Mouse (Mus musculus) midbrain, embryonic 14.5 days (tissue): ENCODE measurements around the gene Slc24a3. TPM values are rescaled to one million over a fixed set of nuclear protein-coding genes. Genes with fewer than 3 reads are reported as not detected.

Experiments used
- ATAC-seq: fragments of 200-750 bp; cut with Nextera tagmentation; 2 replicates; pipeline ENCODE4 v1.8.0; 2017; ENCODE audit warnings: moderate number of reproducible peaks, moderate library complexity; ENCODE audit not compliant: low FRiP score, low TSS enrichment
- DNase-seq: peaks from one replicate; pipeline ENCODE4 v3.0.0-alpha.2; 2015
- H3K27ac ChIP-seq: fragments of 300-500 bp; sonication (generic); replicated peaks from 2 replicates; pipeline ENCODE4 v1.5.1; 2014; ENCODE audit warnings: mild to moderate bottlenecking, low read depth, low read length, moderate library complexity
- H3K27me3 ChIP-seq: fragments of 300-500 bp; sonication (generic); 2 replicates; pipeline ENCODE4 v1.6.1; 2014; ENCODE audit warnings: low read length, control low read depth, mixed read lengths; ENCODE audit not compliant: control insufficient read depth, insufficient read depth
- H3K36me3 ChIP-seq: fragments of 300-500 bp; sonication (generic); 2 replicates; pipeline ENCODE4 v1.6.1; 2014; ENCODE audit warnings: low read length, control low read depth; ENCODE audit not compliant: control insufficient read depth, insufficient read depth
- H3K4me1 ChIP-seq: fragments of 300-500 bp; sonication (generic); 2 replicates; pipeline ENCODE4 v1.6.1; 2014; ENCODE audit warnings: mild to moderate bottlenecking, antibody characterized with exemption, low read length, control low read depth; ENCODE audit not compliant: control insufficient read depth, insufficient read depth
- H3K4me2 ChIP-seq: fragments of 300-500 bp; sonication (generic); 2 replicates; pipeline ENCODE4 v1.6.1; 2014; ENCODE audit warnings: mild to moderate bottlenecking, low read length, moderate library complexity
- H3K4me3 ChIP-seq: fragments of 300-500 bp; sonication (generic); replicated peaks from 2 replicates; pipeline ENCODE4 v1.5.1; 2014; ENCODE audit warnings: low read depth, low read length
- H3K9ac ChIP-seq: fragments of 300-500 bp; sonication (generic); replicated peaks from 2 replicates; pipeline ENCODE4 v1.6.1; 2014; ENCODE audit warnings: mild to moderate bottlenecking, low read length, moderate library complexity
- H3K9me3 ChIP-seq: fragments of 300-500 bp; sonication (generic); 2 replicates; pipeline ENCODE4 v1.6.1; 2016; ENCODE audit warnings: low read length, control low read depth, mixed read lengths; ENCODE audit not compliant: control insufficient read depth
- WGBS: fragments of 180-500 bp; shearing (Covaris S2); extraction: QIAGEN DNeasy Blood & Tissue Kit; methylation state at CpG from one replicate; pipeline ENCODE4 v1.1.7; 2014; 5-methylcytosine and 5-hydroxymethylcytosine counted together
- polyA plus RNA-seq: library from polyadenylated mRNA; unstranded; fragments of >200 nt; fragmentation: Nextera tagmentation; extraction: Ambion mirVana; gene quantifications from 2 replicates; pipeline ENCODE4 v1.2.1, GENCODE M21; 2014

The Slc24a3 gene
- polyA plus RNA-seq, 1 experiment from 2014 or later, result 13.1 TPM

GRCm38 (mm10) chr2:145554722-145555252, 387.2 kb downstream of the Slc24a3 start:
- H3K36me3 ChIP-seq, result no peaks in the 10 kb centered on the region
- no peaks in the 10 kb centered on the region for H3K4me1 ChIP-seq
- no peak for DNase-seq
- no peak for ATAC-seq
- H3K4me2 ChIP-seq, result no peak overlapping the region
- no peak overlapping the region for H3K27ac ChIP-seq
- 86% methylated on average over 2 of the region's 2 CpGs for WGBS
- H3K27me3 ChIP-seq, result no peaks in the 10 kb centered on the region
- no peak overlapping the region for H3K4me3 ChIP-seq
- H3K9me3 ChIP-seq, result no peaks in the 10 kb centered on the region
- H3K9ac ChIP-seq, result no peak overlapping the region

- no peak overlapping the region for H3K9ac ChIP-seq
- ATAC-seq (no peak), DNase-seq (no peak)
- no peak overlapping the region for H3K27ac ChIP-seq
- no peaks in the 10 kb centered on the region for H3K4me1 ChIP-seq
- H3K36me3 ChIP-seq, result no peaks in the 10 kb centered on the region
- no peak overlapping the region for H3K4me3 ChIP-seq
- no peaks in the 10 kb centered on the region for H3K9me3 ChIP-seq
- H3K4me2 ChIP-seq, result no peak overlapping the region
- WGBS, result 88% methylated on average over 2 of the region's 2 CpGs
- H3K27me3 ChIP-seq, result no peaks in the 10 kb centered on the region
These were observed 388.2 kb downstream of the Slc24a3 start for GRCm38 (mm10) chr2:145555713-145556112.

GRCm38 (mm10) chr2:145557361-145557931, 389.9 kb downstream of the Slc24a3 start:
- WGBS, result 30% methylated on average over 1 of the region's 1 CpGs
- no peak overlapping the region for H3K4me2 ChIP-seq
- H3K27ac ChIP-seq, result no peak overlapping the region
- no peak overlapping the region for H3K4me3 ChIP-seq
- no peaks in the 10 kb centered on the region for H3K36me3 ChIP-seq
- no peak overlapping the region for H3K9ac ChIP-seq
- ATAC-seq, result no peak
- no peaks in the 10 kb centered on the region for H3K9me3 ChIP-seq
- DNase-seq, result peak; percentile 67
- H3K27me3 ChIP-seq, result no peaks in the 10 kb centered on the region
- H3K4me1 ChIP-seq, result no peaks in the 10 kb centered on the region

- H3K9ac ChIP-seq, result no peak overlapping the region
- DNase-seq (no peak), ATAC-seq (no peak)
- H3K27me3 ChIP-seq, result no peaks in the 10 kb centered on the region
- H3K9me3 ChIP-seq, result no peaks in the 10 kb centered on the region
- no peak overlapping the region for H3K4me2 ChIP-seq
- no peaks in the 10 kb centered on the region for H3K4me1 ChIP-seq
- no peak overlapping the region for H3K27ac ChIP-seq
- H3K4me3 ChIP-seq, result no peak overlapping the region
- no peaks in the 10 kb centered on the region for H3K36me3 ChIP-seq
These were observed 394.9 kb downstream of the Slc24a3 start for GRCm38 (mm10) chr2:145562493-145562892.

- DNase-seq (no peak), ATAC-seq (no peak)
- Histone ChIP-seq H3K36me3 (no peaks in the 10 kb centered on the region), H3K4me3 (no peak overlapping the region), H3K9me3 (no peaks in the 10 kb centered on the region), H3K27me3 (no peaks in the 10 kb centered on the region), H3K4me1 (no peaks in the 10 kb centered on the region), H3K4me2 (no peak overlapping the region), H3K27ac (no peak overlapping the region), H3K9ac (no peak overlapping the region)
- 80% methylated on average over 8 of the region's 8 CpGs for WGBS
These were observed 397.0 kb downstream of the Slc24a3 start for GRCm38 (mm10) chr2:145564596-145564995.

- DNase-seq (no peak), ATAC-seq (no peak)
- H3K4me2 ChIP-seq, result no peak overlapping the region
- WGBS, result 89% methylated on average over 2 of the region's 2 CpGs
- no peaks in the 10 kb centered on the region for H3K36me3 ChIP-seq
- H3K27me3 ChIP-seq, result no peaks in the 10 kb centered on the region
- H3K4me1 ChIP-seq, result no peaks in the 10 kb centered on the region
- H3K4me3 ChIP-seq, result no peak overlapping the region
- H3K27ac ChIP-seq, result no peak overlapping the region
- no peaks in the 10 kb centered on the region for H3K9me3 ChIP-seq
- no peak overlapping the region for H3K9ac ChIP-seq
These were observed 399.4 kb downstream of the Slc24a3 start for GRCm38 (mm10) chr2:145566904-145567303.

- no peaks in the 10 kb centered on the region for H3K36me3 ChIP-seq
- H3K4me2 ChIP-seq, result no peak overlapping the region
- H3K4me3 ChIP-seq, result no peak overlapping the region
- no peak for DNase-seq
- no peak overlapping the region for H3K9ac ChIP-seq
- WGBS, result 80% methylated on average over 3 of the region's 3 CpGs
- no peaks in the 10 kb centered on the region for H3K4me1 ChIP-seq
- no peaks in the 10 kb centered on the region for H3K9me3 ChIP-seq
- H3K27ac ChIP-seq, result no peak overlapping the region
- H3K27me3 ChIP-seq, result no peaks in the 10 kb centered on the region
- ATAC-seq, result no peak
These were observed 404.4 kb downstream of the Slc24a3 start for GRCm38 (mm10) chr2:145571943-145572342.

GRCm38 (mm10) chr2:145574148-145574547, 406.6 kb downstream of the Slc24a3 start:
- Histone ChIP-seq H3K27ac (no peak overlapping the region), H3K9me3 (no peaks in the 10 kb centered on the region), H3K4me2 (no peak overlapping the region), H3K36me3 (no peaks in the 10 kb centered on the region), H3K4me1 (no peaks in the 10 kb centered on the region), H3K27me3 (no peaks in the 10 kb centered on the region), H3K4me3 (no peak overlapping the region), H3K9ac (no peak overlapping the region)
- WGBS, result 82% methylated on average over 4 of the region's 4 CpGs
- DNase-seq, result no peak
- ATAC-seq, result no peak

- Histone ChIP-seq H3K9me3 (no peaks in the 10 kb centered on the region), H3K27ac (no peak overlapping the region), H3K9ac (no peak overlapping the region), H3K36me3 (no peaks in the 10 kb centered on the region), H3K27me3 (no peaks in the 10 kb centered on the region), H3K4me1 (no peaks in the 10 kb centered on the region), H3K4me2 (no peak overlapping the region), H3K4me3 (no peak overlapping the region)
- DNase-seq (no peak), ATAC-seq (no peak)
- WGBS, result 85% methylated on average over 3 of the region's 3 CpGs
These were observed 415.5 kb downstream of the Slc24a3 start for GRCm38 (mm10) chr2:145583103-145583502.
